Comparison of ENCODE assay signal across 8 mouse cellular contexts in genomic region chr7:109615601-109616000, GRCm38 (mm10).
DNase-seq lines count a peak whose midpoint lies in the region; ATAC-seq and TF ChIP-seq lines count a peak whose summit lies in the region.

No protein-coding gene starts in this region.

- H3K36me3 ChIP-seq in kidney, embryonic 16.5 days (ENCODE audit: insufficient read depth, low read length): no peaks in the 10 kb centered on the region
- H3K36me3 ChIP-seq in forebrain, embryonic 11.5 days (ENCODE audit: control insufficient read depth, insufficient read depth, low read length): no peaks in the 10 kb centered on the region
- H3K36me3 ChIP-seq in intestine, embryonic 14.5 days (ENCODE audit: control insufficient read depth, insufficient read depth, low read length): 0 out of 2 replicates have a peak, but pooled peaks cover 3% of the 10 kb centered on the region
- H3K36me3 ChIP-seq in midbrain, postnatal 0 days (ENCODE audit: insufficient read depth, low read length): no peaks in the 10 kb centered on the region

- WGBS in kidney, embryonic 16.5 days: 48% methylated on average over 4 of the region's 4 CpGs
- WGBS in forebrain, embryonic 11.5 days: 24% methylated on average over 4 of the region's 4 CpGs
- 47% methylated on average over 4 of the region's 4 CpGs for WGBS in intestine, embryonic 14.5 days
- WGBS in midbrain, postnatal 0 days: 20% methylated on average over 4 of the region's 4 CpGs

- H3K4me3 ChIP-seq in kidney, embryonic 16.5 days (ENCODE audit: low read length): peak overlapping the region; percentile 42
- peak overlapping the region; percentile 32 for H3K4me3 ChIP-seq in forebrain, embryonic 11.5 days (ENCODE audit: low read depth, low read length)
- peak overlapping the region; percentile 34 for H3K4me3 ChIP-seq in intestine, embryonic 14.5 days (ENCODE audit: low read depth, low read length)
- peak overlapping the region; percentile 36 for H3K4me3 ChIP-seq in midbrain, postnatal 0 days (ENCODE audit: low read depth, low read length)

- peak overlapping the region; percentile 59 for H3K4me2 ChIP-seq in kidney, embryonic 16.5 days (replicated peaks; ENCODE audit: low read depth, low read length)
- peak overlapping the region; percentile 54 for H3K4me2 ChIP-seq in forebrain, embryonic 11.5 days (ENCODE audit: low read depth, low read length, severe bottlenecking)
- H3K4me2 ChIP-seq in intestine, embryonic 14.5 days (ENCODE audit: low read length): peak overlapping the region; percentile 59
- H3K4me2 ChIP-seq in midbrain, postnatal 0 days (ENCODE audit: low read depth, low read length, poor library complexity, severe bottlenecking): peak overlapping the region; percentile 54

- peaks cover 42% of the 10 kb centered on the region for H3K4me1 ChIP-seq in kidney, embryonic 16.5 days (ENCODE audit: insufficient read depth, low read length)
- H3K4me1 ChIP-seq in forebrain, embryonic 11.5 days (replicated peaks; ENCODE audit: control insufficient read depth, insufficient read depth, low read length): peaks cover 27% of the 10 kb centered on the region
- H3K4me1 ChIP-seq in intestine, embryonic 14.5 days (replicated peaks; ENCODE audit: control insufficient read depth, insufficient read depth, low read length): peaks cover 36% of the 10 kb centered on the region
- peaks cover 15% of the 10 kb centered on the region; the same call in 1 of the 2 replicates for H3K4me1 ChIP-seq in midbrain, postnatal 0 days (ENCODE audit: insufficient read depth, low read length)

- no peak for ATAC-seq in kidney, embryonic 16.5 days (ENCODE audit: low FRiP score, low TSS enrichment)
- ATAC-seq in forebrain, embryonic 11.5 days (replicated peaks; ENCODE audit: low FRiP score): no peak
- ATAC-seq in intestine, embryonic 14.5 days (replicated peaks; ENCODE audit: low FRiP score, low TSS enrichment, low read depth): no peak
- ATAC-seq in midbrain, postnatal 0 days (ENCODE audit: low FRiP score): no peak

- intact Hi-C loops in left cerebral cortex, postnatal 14 days (cut with DNase I): loop anchor here (5.0 kb wide), 2 partner anchors 38 to 88 kb away; no protein-coding TSS in a partner anchor

- H3K9ac ChIP-seq in kidney, embryonic 16.5 days (replicated peaks; ENCODE audit: low read length): peak overlapping the region; percentile 63
- peak overlapping the region; percentile 55 for H3K9ac ChIP-seq in forebrain, embryonic 11.5 days (ENCODE audit: low read length)
- H3K9ac ChIP-seq in intestine, embryonic 14.5 days (ENCODE audit: low read length): peak overlapping the region; percentile 52
- H3K9ac ChIP-seq in midbrain, postnatal 0 days (replicated peaks; ENCODE audit: low read length, poor library complexity, severe bottlenecking): 0 out of 2 replicates have a peak overlapping the region, but pooled peaks have one; percentile 46

- no peak for TF ChIP-seq CTCF in midbrain, postnatal 0 days (IDR thresholded peaks at IDR 0.05)

- peak overlapping the region; percentile 90 for H3K27ac ChIP-seq in kidney, embryonic 16.5 days (ENCODE audit: low read length)
- peak overlapping the region; percentile 75; the same call in 1 of the 2 replicates for H3K27ac ChIP-seq in forebrain, embryonic 11.5 days (ENCODE audit: low read depth, low read length)
- peak overlapping the region; percentile 91 for H3K27ac ChIP-seq in intestine, embryonic 14.5 days (ENCODE audit: low read depth)
- peak overlapping the region; percentile 49; the same call in 1 of the 2 replicates for H3K27ac ChIP-seq in midbrain, postnatal 0 days (ENCODE audit: low read depth, low read length)

- H3K27me3 ChIP-seq in kidney, embryonic 16.5 days (ENCODE audit: insufficient read depth, low read length): no peaks in the 10 kb centered on the region
- no peaks in the 10 kb centered on the region for H3K27me3 ChIP-seq in forebrain, embryonic 11.5 days (ENCODE audit: control insufficient read depth, insufficient read depth, low read length)
- H3K27me3 ChIP-seq in intestine, embryonic 14.5 days (replicated peaks; ENCODE audit: control insufficient read depth, insufficient read depth, low read length): no peaks in the 10 kb centered on the region
- H3K27me3 ChIP-seq in midbrain, postnatal 0 days (ENCODE audit: insufficient read depth, low read length): no peaks in the 10 kb centered on the region

- DNase-seq in kidney, adult 11 months: no peak
- no peak for DNase-seq in forebrain, embryonic 11.5 days (ENCODE audit: low spot score)
- DNase-seq in intestine, embryonic 14.5 days (ENCODE audit: low spot score): no peak
- DNase-seq in midbrain, postnatal 0 days (ENCODE audit: low spot score): no peak
- no peak for DNase-seq in adipocyte (ENCODE audit: low spot score)
- no peak for DNase-seq in layer of hippocampus, postnatal 10 days (ENCODE audit: low spot score in 2 of 2)
- DNase-seq in left cerebral cortex, postnatal 14 days (ENCODE audit: low spot score in 2 of 2): no peak

- H3K9me3 ChIP-seq in kidney, embryonic 16.5 days (ENCODE audit: low read length): no peaks in the 10 kb centered on the region
- H3K9me3 ChIP-seq in forebrain, embryonic 11.5 days (ENCODE audit: control insufficient read depth, low read length): no peaks in the 10 kb centered on the region
- no peaks in the 10 kb centered on the region for H3K9me3 ChIP-seq in intestine, embryonic 14.5 days (ENCODE audit: control insufficient read depth, low read length)
- no peaks in the 10 kb centered on the region for H3K9me3 ChIP-seq in midbrain, postnatal 0 days (ENCODE audit: low read length)
